28 mouse cellular contexts compared by ENCODE assay signal in the genomic region with DNA sequence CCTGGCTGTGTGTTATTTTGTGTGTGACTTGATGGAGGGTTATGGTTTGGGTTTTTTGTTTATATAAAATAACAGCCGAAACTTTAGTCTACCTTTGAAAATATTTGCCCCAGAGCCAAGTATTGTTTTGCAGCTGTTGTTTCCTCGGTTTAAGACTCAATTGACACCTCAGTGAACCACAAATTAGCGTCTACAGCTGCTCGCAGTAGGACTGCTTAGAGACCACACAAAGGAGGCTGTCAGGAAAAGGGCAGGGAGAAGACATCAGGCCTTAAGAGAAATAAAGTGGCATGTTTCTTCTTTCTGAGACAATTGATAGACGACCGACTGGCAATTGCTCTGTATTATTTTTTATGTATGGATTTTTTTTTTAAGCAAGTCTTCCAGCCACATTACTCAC. TPM values are rescaled to one million over a fixed set of nuclear protein-coding genes. Genes with fewer than 3 reads are reported as not detected.
DNase-seq lines count a peak whose midpoint lies in the region; ATAC-seq and TF ChIP-seq lines count a peak whose summit lies in the region.
"Had no signal": no experiment of that assay in that cellular context is flagged by ENCODE, and none has a peak within 500 bp of the region (broad histone marks: within the 10 kb centered on the region; RNA-seq: fewer than 3 reads in every experiment).

No protein-coding gene starts in this region.

- DNase-seq in hindbrain, embryonic 11.5 days (ENCODE audit: low spot score), result peak; percentile 12
- no peak for DNase-seq in hindbrain, postnatal 0 days (ENCODE audit: low spot score)
- peak; percentile 51 for DNase-seq in embryo, embryonic 10 days (ENCODE audit: low spot score)
- DNase-seq in embryo, embryonic 9.5 days (ENCODE audit: extremely low spot score), result peak; percentile 27
- peak; percentile 52 for DNase-seq in retina, postnatal 1 day
- no peak for DNase-seq in heart, postnatal 4 days
- DNase-seq in lung, postnatal 25 days (ENCODE audit: low spot score), result no peak
- DNase-seq: adrenal gland, postnatal 10 days; adrenal gland, postnatal 36 days; B cell, adult 2 months; cerebellum, adult 11 months; cerebellum, adult 2 months; cerebellum, adult 9-11 months; cerebellum, postnatal 25 days; forebrain, postnatal 0 days; gastrocnemius, postnatal 10 days; gastrocnemius, postnatal 36 days; heart, adult 2 months had no signal

- no peaks in the 10 kb centered on the region for H3K36me3 ChIP-seq in hindbrain, embryonic 11.5 days (ENCODE audit: control insufficient read depth, insufficient read depth, low read length)
- H3K36me3 ChIP-seq in hindbrain, postnatal 0 days (ENCODE audit: insufficient read depth, low read length), result no peaks in the 10 kb centered on the region
- H3K36me3 ChIP-seq: embryonic facial prominence, embryonic 15.5 days; heart, embryonic 10.5 days; hindbrain, embryonic 10.5 days had no signal

- ATAC-seq in hindbrain, embryonic 11.5 days (ENCODE audit: low FRiP score), result no peak
- no peak for ATAC-seq in hindbrain, postnatal 0 days
- ATAC-seq: forebrain, embryonic 14.5 days; forebrain, postnatal 0 days; intestine, postnatal 0 days; Patski had no signal

- H3K4me2 ChIP-seq in hindbrain, embryonic 11.5 days (replicated peaks; ENCODE audit: low read depth, low read length), result no peak overlapping the region
- no peak overlapping the region for H3K4me2 ChIP-seq in hindbrain, postnatal 0 days (ENCODE audit: low read depth, low read length)
- H3K4me2 ChIP-seq: embryonic facial prominence, embryonic 15.5 days; heart, embryonic 13.5 days; hindbrain, embryonic 14.5 days had no signal

- H3K4me3 ChIP-seq in hindbrain, embryonic 11.5 days (ENCODE audit: low read depth, low read length), result no peak overlapping the region
- no peak overlapping the region for H3K4me3 ChIP-seq in hindbrain, postnatal 0 days (ENCODE audit: low read length)
- H3K4me3 ChIP-seq: embryonic facial prominence, embryonic 15.5 days; heart, adult 2 months; heart, embryonic 10.5 days; heart, embryonic 13.5 days; hindbrain, embryonic 10.5 days had no signal

- H3K27me3 ChIP-seq in hindbrain, embryonic 11.5 days (ENCODE audit: control insufficient read depth, insufficient read depth, low read length), result peaks cover 19% of the 10 kb centered on the region
- no peaks in the 10 kb centered on the region for H3K27me3 ChIP-seq in hindbrain, postnatal 0 days (ENCODE audit: insufficient read depth, low read length)
- H3K27me3 ChIP-seq: CH12.LX; embryonic facial prominence, embryonic 15.5 days; heart, embryonic 13.5 days; Patski had no signal

- H3K9ac ChIP-seq in hindbrain, embryonic 11.5 days (ENCODE audit: low read depth, low read length), result no peak overlapping the region
- H3K9ac ChIP-seq in hindbrain, postnatal 0 days (replicated peaks; ENCODE audit: low read length), result no peak overlapping the region
- H3K9ac ChIP-seq: embryonic facial prominence, embryonic 15.5 days; forebrain, postnatal 0 days; heart, embryonic 13.5 days; hindbrain, embryonic 14.5 days had no signal

- H3K4me1 ChIP-seq in hindbrain, embryonic 11.5 days (replicated peaks; ENCODE audit: control insufficient read depth, insufficient read depth, low read length), result no peaks in the 10 kb centered on the region
- H3K4me1 ChIP-seq in hindbrain, postnatal 0 days (ENCODE audit: insufficient read depth, low read length), result no peaks in the 10 kb centered on the region
- H3K4me1 ChIP-seq: embryonic facial prominence, embryonic 15.5 days had no signal

- no peak overlapping the region for H3K27ac ChIP-seq in hindbrain, embryonic 11.5 days (ENCODE audit: low read depth, low read length)
- no peak overlapping the region for H3K27ac ChIP-seq in hindbrain, postnatal 0 days
- H3K27ac ChIP-seq: embryonic facial prominence, embryonic 15.5 days; heart, adult 2 months; heart, embryonic 10.5 days; heart, embryonic 13.5 days; hindbrain, embryonic 10.5 days; hindbrain, embryonic 14.5 days had no signal

- TF ChIP-seq CTCF in hindbrain, postnatal 0 days (IDR thresholded peaks at IDR 0.05; ENCODE audit: low read depth), result no peak

- WGBS in hindbrain, embryonic 11.5 days, result 16% methylated on average over 6 of the region's 6 CpGs
- 27% methylated on average over 6 of the region's 6 CpGs for WGBS in hindbrain, postnatal 0 days

- H3K9me3 ChIP-seq in hindbrain, embryonic 11.5 days (ENCODE audit: control insufficient read depth, low read length), result no peaks in the 10 kb centered on the region
- H3K9me3 ChIP-seq in hindbrain, postnatal 0 days (ENCODE audit: low read length), result no peaks in the 10 kb centered on the region
- H3K9me3 ChIP-seq: embryonic facial prominence, embryonic 15.5 days; G1E; heart, embryonic 10.5 days; heart, embryonic 13.5 days; hindbrain, embryonic 10.5 days had no signal

RNA-seq across cellular contexts. Expression of a gene that starts 56.4 kb away (rescaled TPM):
- 102 and 111 TPM in 2 replicates for polyA plus RNA-seq in hindbrain, embryonic 11.5 days (2014; fragmentation: Nextera tagmentation; extraction: Ambion mirVana)
- 40.3 and 41.3 TPM in 2 replicates for total RNA-seq in hindbrain, postnatal 0 days (2014; rRNA removed)
- 57.9 and 60.8 TPM in 2 replicates for polyA plus RNA-seq in hindbrain, postnatal 0 days (2015; fragmentation: Nextera tagmentation; extraction: Ambion mirVana)
- 10 to 100 TPM; 49.7 to 56.8 TPM for total RNA-seq in heart, postnatal 4 days (2021)

Comparison
In these comparisons a context has a peak if more than half of its experiments do, and no peak if none do; other contexts are left out.
1. DNase-seq: peak in hindbrain, embryonic 11.5 days (single experiment), embryo, embryonic 10 days (single experiment), embryo, embryonic 9.5 days (single experiment) and retina, postnatal 1 day (single experiment); none in hindbrain, postnatal 0 days (single experiment), heart, postnatal 4 days (single experiment) and lung, postnatal 25 days (single experiment).